Mouse (Mus musculus) embryo, embryonic 11 days (tissue): Measurements from ENCODE around the gene Prrg4.
"Not testable (repeated sequence)": the region's sequence is repeated elsewhere in the genome, so short reads cannot be mapped to it uniquely, and the experiment has no call there.

ENCODE experiments used
- DNase-seq: peaks from one replicate; pipeline ENCODE4 v3.0.0-alpha.2; 2015

Gene Prrg4

DNA sequence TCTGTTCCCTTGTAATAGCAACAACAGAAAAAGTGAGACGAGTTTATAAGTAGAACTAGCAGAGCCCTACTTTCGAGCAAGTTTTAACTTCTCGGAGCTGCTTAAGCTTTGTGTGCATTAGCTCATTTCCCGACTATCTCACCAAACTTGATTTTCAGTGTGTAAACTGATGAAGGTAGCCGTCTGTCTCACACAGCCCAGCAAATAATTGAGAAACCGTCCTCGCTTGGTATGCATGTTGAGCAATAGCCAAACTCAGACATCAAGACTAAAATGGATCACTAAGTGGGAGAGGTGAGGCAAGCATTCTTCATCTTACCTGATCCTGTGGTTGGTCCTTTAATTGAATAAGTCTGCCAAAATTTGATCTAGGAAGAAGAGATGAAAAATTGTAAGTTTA, 7.9 kb downstream of the Prrg4 start:
- no peak for DNase-seq

DNA sequence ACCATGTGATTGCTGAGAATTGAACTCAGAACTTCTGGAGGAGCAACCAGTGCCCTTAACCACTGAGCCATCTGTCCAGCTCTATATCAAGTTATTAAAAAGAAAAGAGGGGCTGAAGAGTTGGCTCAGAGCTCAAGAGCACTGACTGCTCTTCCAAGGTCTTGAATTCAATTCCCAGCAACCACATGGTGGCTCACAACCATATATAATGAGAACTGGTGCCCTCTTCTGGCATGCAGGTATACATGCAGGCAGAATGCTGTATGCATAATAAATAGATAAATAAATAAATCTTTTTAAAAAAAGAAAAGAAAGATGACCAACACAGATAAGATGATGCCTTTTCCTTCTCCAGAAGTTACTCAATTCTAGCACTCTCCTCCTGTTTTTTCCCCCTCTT, 8.7 kb downstream of the Prrg4 start:
- no peak for DNase-seq

DNA sequence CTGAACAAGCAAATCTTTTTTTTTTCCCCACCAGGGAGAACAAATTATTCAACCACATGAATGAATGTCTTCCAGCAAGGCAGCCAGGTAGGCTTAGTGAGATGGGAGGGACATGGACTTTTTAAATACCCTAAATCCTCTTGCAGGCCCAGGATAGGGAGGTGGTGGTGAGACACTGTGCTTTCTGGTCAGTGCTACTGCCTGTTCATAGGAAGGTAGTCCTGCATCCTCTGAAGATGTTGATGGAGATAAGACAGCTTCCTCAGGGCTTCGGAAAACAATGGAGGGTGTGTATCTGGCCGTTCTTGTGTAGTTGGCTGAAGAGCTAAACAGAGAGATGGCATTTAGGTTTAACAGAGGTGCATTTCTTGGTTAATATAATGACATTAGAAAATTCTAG, 17.2 kb downstream of the Prrg4 start:
- DNase-seq, result no peak

DNA sequence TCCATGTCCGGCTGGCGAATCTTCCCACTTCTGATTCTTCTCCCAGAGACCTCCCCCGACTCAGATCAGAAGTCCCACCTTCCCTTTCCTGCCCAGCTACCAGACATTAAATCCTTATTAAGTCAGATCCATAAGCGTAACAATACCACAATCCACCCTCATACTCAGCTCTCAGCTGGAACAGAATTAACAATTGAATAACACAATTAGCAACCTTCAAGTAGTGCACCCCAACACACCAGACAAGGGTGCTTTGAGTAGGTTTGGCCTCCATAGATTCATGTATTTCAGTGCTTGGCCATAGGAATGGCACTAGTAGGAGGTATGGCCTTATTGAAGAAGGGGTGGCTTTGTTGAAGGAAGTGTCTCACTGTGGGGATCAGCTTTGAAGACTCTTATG, 23.5 kb downstream of the Prrg4 start:
- no peak for DNase-seq

DNA sequence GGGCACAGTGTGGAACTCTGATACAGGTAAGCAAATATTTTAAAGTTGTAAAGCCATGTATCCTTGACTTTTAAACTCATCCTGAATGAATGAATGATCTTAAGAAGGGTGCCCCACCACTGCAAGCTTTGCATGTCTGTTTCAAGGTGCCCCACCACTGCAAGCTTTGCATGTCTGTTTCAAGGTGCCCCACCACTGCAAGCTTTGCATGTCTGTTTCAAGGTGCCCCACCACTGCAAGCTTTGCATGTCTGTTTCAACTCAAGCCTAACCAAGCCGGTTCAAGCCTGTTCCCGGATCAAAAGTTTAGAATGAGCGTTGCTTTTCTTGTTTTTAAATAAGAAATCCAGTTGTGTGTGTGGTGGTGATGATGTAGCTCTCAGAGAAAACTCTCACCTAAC, 30.9 kb downstream of the Prrg4 start:
- DNase-seq, result not testable (repeated sequence)

DNA sequence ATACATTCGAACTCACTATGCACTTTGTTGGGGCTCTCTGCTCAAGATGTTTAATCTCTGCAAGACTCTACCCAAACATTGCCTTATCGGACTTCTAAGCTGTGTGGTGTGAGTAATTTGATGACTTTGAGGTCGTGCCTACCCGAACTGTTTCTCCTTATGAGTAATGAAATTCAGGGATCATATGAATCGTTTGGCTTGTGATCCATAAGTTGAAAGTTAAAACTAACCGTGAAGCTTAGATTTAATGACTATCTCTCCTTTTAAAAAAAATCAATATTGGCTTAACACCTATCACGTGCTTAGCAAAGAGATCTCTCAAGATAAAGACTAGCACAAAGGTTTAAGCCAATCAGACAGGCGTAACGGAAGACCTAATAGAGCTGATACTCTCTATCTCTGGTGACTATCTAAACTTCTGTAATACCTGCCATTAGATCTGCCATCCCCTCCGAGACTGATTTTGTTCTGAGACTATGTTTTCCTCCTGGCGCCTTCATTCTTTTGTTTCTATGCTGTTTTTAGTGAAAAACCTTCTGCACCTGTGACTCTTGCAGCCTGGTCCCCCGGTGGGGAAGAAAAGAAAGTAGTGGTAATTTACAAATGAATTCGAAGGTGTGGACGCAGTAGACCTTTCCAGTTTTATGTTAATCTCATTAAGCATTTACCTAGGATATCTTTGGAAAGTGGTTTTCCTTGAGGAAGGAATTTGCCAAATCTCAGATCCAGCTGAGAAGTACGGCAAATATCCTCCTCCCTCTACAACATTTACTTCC, 31.9 kb downstream of the Prrg4 start:
- DNase-seq, result peak; percentile 12

DNA sequence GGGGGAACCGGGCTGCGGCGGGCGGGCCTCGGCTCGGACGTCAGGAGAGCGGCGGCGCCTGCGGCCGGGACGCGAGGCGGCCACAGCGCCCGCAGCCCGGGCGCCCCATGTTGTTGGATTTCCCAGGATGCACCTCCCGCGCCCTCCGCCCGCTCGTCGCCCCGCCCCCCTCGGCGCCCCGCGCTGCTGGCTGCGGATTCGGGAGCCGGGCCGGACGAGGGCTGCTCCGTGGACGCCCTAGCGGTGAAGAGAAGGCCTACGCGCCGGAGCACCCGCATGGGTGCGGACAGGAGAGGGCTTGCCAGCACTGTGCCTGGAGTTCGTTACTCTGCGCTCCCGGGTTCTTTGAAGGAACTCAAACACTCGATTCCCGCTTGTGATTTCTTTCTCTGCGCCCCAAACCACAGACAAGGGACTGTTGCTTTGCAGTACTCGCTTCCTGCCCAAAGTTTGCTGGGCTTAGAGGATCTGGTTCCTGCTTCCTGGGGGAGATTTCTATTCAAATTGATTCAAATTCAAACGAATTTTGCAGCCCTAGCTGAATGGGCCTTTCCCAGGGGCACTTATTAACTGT, 32.7 kb downstream of the Prrg4 start:
- peak; percentile 96 for DNase-seq

DNA sequence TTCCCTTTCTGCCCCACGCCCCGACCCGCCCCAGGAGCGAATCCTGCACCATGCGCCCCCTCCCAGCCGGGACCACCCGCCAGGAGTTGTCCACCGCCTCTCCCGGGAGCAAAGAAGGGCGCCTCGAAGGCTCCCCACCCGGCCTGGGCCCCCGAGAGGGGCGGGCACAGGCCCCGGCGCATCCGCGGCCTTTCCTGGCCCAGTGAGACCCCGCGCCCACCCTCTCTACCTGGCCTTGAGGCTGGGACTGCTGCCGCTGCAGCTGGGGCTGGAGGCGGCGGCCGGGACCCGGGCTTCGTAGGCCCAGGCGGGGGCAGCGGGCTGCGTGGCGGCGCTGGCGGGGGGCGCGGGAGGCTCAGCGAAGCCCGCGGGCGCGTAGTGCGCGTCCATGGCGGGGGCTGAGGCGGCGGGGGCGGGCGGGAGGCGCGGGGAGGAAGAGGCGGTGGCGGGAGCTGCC, 33.3 kb downstream of the Prrg4 start, which contains the start of gene Qser1:
Qser1 (minus strand) TSS at position 390 of the 457 bp plus-strand sequence.
- DNase-seq, result no peak

DNA sequence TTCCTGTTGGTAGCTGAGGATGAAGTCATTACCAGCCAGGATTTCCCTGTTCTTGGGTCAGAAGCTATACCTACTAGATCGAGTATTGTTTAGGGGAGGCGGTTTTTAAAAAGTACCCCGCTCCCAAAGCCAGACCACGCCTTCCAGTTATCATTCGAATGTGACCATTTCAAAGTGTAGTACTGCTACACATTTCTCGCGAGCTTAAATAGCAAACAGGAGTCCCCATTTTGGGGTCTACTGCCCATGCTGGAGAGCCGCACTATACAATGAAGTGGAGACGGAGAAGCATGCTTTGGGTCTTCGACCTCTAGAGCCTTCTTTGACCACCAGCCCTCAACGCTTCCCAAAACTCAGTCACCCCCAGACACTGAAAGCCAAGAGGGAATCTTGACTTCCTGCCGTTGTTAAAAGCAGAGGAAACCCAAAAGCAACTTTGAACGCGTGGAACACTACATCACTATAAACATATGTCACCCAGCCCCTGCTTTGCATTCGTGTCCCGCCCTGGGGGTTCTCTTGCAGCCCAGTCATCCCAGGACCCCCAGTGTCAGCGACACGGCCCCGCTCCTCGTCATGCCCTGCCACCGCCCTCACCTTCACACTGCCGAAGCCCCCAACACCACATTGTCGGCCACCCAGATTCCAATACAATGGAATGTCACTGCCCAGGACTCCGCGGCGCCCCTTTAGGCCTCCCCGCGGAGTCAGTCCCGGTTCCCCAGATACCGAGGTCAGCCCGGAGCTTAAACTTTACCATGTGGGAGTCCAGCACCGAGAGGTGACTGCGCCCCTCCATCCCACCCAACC, 33.9 kb downstream of the Prrg4 start:
- peak; percentile 71 for DNase-seq

DNA sequence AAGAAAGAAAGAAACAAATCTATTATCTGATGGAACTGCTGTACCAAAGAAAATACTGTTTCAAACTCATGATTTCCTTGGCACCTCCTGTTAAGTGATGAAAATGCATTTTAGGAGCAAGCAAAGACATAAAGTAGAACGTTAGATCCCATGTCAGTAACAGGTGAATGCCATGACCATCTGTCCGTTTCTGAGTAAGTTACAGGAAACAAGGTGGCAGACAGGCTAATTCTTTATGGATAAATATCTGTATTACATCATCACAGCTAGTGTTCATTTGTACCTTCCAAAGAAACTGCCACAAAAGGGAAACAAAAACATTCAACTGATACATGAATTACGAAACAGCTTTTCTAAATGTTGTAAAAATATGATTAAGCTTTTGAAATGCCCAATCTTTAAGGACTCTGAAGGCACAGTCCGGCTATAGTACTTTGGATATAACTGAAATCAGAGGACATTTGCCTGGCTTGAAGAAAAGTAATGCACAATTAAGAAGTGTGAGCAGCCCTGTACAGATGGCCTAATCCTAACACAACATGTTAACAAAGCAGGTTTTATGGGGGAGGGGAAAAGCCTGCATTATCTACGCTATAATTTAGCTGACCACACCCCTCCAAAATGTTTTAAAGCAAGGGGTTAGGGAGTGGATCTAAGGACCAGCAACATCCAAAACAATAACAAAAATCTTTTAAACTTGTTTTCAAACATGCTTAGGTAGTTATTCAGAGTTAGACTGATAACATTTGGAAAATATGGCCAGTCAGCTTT, 35.3 kb downstream of the Prrg4 start:
- peak; percentile 42 for DNase-seq

DNA sequence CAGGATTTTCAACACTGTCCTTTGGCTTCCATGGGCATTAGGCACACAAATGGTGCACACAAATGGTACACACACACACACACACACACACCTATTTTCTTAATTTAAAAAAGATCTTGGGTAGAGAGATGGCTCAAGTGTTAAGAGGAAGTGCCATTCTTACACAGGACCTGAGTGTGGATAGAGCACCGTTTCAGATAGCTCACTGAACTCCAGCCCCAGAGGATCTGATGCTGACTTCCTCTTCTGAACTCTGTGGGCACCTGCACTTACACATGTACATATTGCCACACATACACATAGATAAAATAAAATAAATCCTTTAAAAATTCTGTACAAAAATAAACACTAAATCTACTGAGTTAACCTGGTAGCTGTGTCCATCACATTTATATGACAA, 44.2 kb downstream of the Prrg4 start:
- no peak for DNase-seq
